Mouse (Mus musculus) kidney, adult 2 months (tissue): ENCODE data around the gene Clca3b.

Experiments used
- CTCF ChIP-seq: fragments of 200-500 bp; conservative IDR thresholded peaks from 2 replicates; pipeline ENCODE4 v1.5.1; 2011; ENCODE audit warnings: low read depth, mild to moderate bottlenecking, control low read depth, low read length, moderate library complexity, mixed read lengths; ENCODE audit not compliant: insufficient read depth, insufficient read length
- POLR2A ChIP-seq: fragments of 200-500 bp; IDR thresholded peaks from one replicate; pipeline ENCODE4 v1.6.1; 2011; ENCODE audit warnings: low read depth, low read length, control low read depth

DNA sequence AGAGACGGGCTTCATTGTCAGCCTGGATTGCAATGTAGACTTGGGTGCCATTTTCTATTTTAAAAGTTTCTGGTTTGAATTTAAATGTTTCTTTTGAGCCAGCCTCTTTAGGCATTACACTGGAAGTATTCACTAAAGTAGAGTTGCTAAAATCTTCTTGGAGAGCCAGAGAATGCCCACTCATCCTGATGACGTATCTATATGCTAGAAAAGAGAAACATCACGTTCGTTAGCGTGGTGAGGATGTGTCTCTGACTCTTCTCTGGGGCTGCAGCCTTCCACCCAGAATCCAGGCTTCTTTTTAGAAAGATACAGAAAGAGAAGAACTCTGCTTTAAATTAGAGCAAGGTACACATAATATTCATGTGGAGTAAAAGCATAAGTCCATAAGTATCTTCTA lies 25.8 kb downstream of the Clca3b start:
- TF ChIP-seq CTCF, result no peak
- TF ChIP-seq POLR2A, result no peak
